Mouse (Mus musculus): ENCODE results near the gene Gm42688.

DNA sequence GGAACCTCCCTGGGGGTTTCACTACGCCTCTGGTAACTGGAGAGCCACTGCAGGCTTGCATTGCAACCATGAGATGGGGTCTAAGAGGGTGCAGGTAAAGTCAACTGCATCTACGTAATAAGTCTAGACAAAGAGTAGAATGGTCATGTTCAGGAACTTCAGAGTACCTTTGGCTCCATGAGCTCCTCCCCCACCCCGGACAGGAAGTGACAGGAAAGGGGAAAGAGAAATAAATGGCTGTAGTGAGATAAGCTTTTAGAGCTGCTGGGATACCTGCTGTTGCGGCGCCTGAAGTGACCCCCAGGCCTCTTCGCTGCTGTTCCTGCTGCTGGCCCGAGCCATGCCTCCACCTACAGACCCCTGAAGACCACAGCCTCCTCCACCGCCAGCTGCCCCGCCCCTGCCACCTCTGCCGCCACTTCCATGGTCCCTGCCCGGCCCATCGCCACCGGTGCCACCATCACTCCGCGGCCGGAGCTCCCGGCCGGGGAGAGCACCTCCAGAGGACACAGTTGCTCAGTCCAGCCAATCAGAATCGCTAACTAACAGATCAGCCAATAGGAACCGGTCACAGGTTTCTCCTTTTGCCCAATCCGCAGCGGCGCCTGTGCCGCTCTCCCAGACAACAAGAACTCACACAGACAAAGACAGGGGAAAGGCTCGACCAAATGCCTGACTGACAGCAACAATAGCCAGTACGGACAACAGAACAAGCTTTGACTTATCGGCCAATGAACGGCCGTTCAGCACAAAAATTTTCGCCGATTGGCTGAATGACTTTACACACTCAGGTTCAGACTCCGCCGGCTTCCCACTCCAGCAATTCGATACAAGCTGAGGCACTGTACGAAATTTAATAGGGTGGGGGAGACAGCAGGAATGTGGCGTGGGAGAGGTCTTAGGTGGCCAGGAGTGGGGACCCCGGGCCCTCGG is 19.8 kb downstream of the Gm42688 start, which contains the start of gene Wbp1:
- 0 out of 2 replicates have a peak, but pooled peaks have one; percentile 7 for TF ChIP-seq CTCF (IDR thresholded peaks at IDR 0.05; ENCODE audit: low read depth)
- TF ChIP-seq EP300 (IDR thresholded peaks at IDR 0.05; ENCODE audit: low read depth): no peak

Measured in liver, embryonic 14.5 days (tissue).